1 mouse cellular context compared by ENCODE assay signal in the genomic region with DNA sequence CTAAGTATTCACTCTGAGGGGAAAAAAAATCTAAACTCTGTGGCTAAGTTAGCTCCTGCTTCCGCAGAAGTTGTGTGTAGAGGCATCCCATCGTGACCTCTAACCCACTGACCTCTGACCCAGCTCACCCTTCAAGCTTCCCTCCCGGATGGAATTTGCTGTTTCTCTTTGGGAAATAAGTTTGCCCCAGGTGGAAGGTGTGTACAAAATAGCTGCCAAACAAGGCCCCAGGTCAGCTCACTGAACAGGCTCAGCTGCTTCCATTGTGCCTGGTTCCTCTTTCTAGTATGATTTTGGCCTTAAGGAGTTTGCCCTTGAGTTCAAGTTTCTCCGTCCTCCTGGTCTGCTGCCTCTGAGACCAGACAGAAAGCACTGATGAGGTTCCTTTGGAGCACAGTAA.
TF ChIP-seq lines count a peak whose summit lies in the region.

No protein-coding gene starts in this region.

TF ChIP-seq in CH12.LX, 34 proteins besides CTCF, POLR2A, EP300 and RAD21 (continued from another document):
- TF ChIP-seq MAX (IDR thresholded peaks at IDR 0.05; ENCODE audit: low read length) (no peak), ZNF384 (IDR thresholded peaks at IDR 0.05; ENCODE audit: low read depth, low read length) (no peak), MAZ (IDR thresholded peaks at IDR 0.05; ENCODE audit: low read depth, low read length) (no peak), GABPA (IDR thresholded peaks at IDR 0.05; ENCODE audit: insufficient replicate concordance, low read depth, low read length) (no peak), RCOR1 (conservative IDR thresholded peaks at IDR 0.05; ENCODE audit: low read depth, low read length) (no peak), USF2 (conservative IDR thresholded peaks at IDR 0.05; ENCODE audit: low read depth, low read length) (no peak), UBTF (IDR thresholded peaks at IDR 0.05; ENCODE audit: low read depth, low read length) (no peak), MXI1 (IDR thresholded peaks at IDR 0.05; ENCODE audit: low read depth, low read length) (no peak), BHLHE40 (IDR thresholded peaks at IDR 0.05; ENCODE audit: low read depth, low read length) (no peak), TBP (conservative IDR thresholded peaks at IDR 0.05; ENCODE audit: low read depth, low read length) (no peak), SIN3A (IDR thresholded peaks at IDR 0.05; ENCODE audit: low read length) (0 out of 2 replicates have a peak, but pooled peaks have one; percentile 10), ZC3H11A (IDR thresholded peaks at IDR 0.05; ENCODE audit: low read depth, low read length) (no peak), HCFC1 (IDR thresholded peaks at IDR 0.05; ENCODE audit: low read depth, low read length) (no peak), JUND (conservative IDR thresholded peaks at IDR 0.05; ENCODE audit: low read depth, low read length) (no peak), MEF2A (IDR thresholded peaks at IDR 0.05; ENCODE audit: borderline replicate concordance, low read depth, low read length) (no peak; the same call in 1 of the 2 replicates)
